Mouse (Mus musculus) thymus, adult 18-20 months (tissue): ENCODE data around the gene Bnc2.

Source experiments
- DNase-seq, 2 experiments: peaks; one replicate each; pipeline ENCODE4 v3.0.0; 2022; ENCODE audit warnings: mixed read lengths in 2 of 2

Gene Bnc2

DNA sequence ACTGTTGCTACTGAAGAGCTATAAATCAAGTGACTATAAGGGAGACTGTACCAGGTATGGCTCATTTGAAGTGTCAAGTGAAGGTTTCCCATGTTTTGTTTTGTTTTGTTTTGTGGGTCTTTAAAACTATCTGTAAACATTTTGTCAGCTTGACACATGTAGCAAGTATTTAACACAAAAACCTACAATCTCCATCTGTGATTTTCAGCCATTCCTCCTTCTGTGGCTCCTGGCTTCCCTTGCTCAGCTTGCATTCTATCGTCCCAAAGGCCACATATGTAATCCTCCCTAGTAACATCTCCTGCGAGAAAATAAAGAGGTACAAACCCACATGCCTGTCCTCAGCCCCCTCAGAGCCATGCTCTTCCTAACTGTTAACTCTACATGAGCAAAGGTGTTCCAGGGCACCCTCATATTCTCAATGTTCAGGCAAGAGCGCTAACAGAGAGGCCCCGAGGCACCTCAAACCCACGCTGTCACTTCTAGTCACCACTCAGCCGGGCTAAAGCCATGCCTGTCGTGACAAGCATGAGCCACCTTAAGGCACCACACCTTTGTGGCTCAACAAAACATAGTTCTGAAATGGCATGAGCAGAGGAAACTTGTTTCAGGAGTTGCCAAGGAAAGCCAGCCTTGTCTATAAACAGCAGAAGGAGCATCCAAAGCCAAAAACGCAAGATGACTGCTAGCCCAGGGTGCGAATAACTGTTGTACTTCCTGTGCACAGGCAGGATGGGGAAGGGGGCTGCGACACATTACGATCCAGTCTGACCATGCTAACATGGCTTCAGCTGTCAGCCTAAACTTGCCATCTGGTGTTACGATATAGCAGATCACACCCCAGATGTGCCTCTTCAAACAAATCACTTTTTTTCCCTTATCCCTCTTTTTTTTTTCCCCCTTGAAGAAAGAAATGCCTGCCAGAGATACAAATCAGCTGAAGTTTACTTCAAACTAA, 42.0 kb downstream of the Bnc2 start:
- DNase-seq = no peak

DNA sequence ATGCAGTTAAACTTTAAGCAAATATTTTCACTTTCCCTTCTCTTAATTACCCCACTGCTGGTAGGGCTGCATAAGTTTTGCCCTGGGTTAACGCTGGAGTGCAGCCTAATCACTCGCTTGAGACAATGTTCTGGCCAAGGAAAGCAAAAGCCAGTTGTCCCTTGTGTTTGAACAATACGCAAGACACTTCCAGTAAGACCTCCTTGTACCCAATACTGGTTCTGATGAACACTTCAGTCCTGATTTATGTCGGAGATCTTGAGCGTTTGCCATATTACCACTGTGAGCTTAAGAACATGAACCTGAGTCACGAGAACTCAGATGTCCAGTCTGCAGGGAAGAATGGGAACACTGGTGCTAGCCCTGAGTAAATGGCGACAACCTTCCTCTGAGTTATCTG, 47.5 kb downstream of the Bnc2 start:
- no peak for DNase-seq

DNA sequence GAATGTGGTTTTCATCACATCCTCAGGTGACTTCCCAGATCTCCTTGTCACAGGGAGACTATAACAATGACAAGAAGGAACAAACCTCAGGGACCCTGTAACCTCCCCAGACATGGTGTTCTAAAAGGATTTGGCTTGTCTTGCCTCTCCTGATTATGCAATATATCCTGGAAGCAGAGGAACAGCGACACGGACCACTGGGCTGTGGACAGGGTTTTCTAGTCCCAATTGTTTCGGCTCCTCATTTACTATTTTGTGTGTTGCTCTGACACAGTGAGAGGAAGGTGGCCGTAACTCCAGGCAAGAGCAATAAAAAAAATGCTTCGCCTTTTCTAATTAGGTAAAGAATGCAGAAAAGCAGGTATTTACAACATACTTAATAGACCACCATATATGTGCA, 51.8 kb downstream of the Bnc2 start:
- no peak for DNase-seq

DNA sequence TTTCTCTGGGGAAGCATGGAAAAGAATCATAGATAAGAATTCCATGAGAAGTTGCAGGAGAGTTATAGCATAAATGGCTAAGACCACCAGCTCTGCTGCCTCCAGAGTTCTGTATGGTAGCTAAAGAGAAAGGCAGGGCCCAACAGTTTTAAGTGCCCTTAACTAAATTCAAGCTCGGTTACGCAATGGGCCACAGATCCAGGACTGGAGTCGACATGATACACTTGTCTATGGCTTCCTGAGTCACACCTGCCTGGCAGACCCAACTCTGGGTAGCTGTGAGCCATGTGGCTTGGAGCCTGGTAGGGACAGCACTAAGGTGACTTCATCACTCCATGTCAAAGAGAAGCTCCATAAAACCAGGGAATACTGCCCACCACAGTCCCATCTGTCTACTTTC, 53.3 kb downstream of the Bnc2 start:
- DNase-seq = no peak

DNA sequence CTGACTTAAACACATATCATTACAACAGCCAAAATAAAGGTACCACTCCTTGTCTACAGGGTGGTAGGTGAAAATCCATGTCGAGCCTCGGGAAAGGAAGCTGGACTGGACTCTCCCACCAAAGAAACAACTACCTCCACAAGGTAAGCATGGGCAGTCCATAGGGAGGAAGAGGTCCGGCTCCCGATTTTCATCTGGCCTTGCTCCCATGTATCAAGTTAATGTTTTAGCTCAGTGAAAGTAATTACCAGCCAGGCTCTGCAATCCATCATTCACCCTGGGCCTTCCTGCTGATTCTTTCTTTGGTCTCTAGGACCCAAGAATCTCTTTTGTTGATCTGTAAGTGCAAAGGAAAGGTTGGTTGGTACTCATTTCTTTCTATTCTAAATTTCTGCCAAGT, 65.2 kb downstream of the Bnc2 start:
- no peak for DNase-seq

DNA sequence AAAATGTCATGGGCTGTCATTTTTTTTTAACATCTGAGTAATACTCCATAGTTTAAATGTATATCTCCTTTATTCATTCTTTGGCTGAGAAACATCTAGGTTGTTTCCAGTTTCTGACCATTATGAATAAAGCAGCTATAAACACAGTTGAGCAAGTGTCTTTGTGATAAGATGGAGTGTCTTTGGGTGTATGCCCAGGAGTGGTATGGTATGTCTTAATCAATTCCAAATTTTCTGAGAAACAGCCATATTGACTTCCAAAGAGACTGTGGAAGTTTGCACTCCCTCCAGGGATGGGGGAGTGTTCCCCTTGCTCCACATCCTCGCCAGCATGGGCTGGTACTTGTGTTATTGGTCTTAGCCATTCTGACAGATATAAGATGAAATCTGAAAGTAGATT, 70.6 kb downstream of the Bnc2 start:
- DNase-seq = no peak

DNA sequence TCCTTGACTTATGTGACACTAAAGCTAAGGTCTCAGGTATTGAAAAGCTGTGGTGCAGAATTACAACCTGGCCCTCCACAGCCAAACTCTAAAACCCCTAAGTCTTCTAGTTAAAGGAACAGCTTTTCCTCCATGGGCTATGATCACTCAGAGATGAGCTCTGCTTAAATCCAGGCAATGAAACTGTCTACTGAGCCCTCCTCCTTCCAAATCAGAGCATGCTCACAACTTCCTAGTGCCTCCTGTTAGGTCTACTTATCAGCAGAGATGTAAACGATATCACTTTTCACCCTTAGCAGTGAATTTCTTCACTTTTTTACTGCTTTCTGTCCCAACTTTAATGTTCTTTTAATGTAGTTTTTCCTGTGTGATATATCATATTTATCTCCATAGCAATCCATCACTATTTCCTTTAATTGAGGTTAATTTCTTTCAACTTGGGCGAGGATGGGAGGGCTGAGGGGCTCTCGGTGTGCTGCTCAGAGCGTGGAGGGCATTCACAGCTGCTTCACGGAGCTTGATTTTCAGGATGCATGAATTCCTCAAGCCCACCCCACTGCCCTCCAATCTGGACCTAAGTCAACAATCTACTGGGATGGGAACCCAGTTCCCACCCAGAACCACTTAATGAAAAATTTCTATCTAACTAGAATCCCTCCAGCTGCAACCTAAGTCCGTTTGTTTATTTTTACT, 94.7 kb downstream of the Bnc2 start:
- no peak for DNase-seq

DNA sequence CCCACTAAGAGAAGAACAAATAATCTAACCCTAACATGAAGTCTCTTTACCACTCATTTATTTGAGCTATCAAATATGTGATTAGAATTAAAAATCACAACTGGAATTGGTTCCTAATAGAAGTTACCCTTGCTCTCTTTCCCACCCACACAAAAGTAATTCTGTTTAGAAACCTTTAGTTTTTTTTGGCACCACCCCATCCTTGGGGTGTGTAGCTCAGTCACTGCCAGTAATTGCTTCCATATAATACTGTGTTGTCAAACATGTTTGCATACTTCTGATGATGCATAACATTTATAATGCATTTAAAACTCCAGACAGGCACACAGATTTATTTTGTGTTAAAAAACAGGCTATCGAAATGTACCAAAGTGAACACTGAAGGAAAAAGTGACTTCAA, 96.8 kb downstream of the Bnc2 start:
- no peak for DNase-seq

DNA sequence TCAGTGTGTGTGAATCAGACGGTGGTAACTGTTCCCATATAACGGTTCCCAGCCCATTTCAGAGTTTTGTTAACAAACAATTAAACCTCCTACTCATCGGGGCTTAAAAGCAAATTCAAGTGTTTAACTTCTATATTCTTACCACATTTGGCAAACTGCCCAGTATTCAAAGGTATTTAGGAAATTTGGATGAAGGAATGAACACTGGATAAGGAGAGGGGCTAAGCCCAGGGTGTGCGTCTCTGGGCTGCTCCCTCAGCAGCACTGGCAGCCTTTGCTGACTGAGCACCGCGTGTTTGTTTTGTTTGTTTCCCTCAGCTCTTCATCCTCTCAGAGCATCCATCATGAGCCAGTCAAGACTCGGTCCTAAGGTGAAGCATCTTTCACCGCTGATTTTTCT, 109.0 kb downstream of the Bnc2 start:
- no peak for DNase-seq

DNA sequence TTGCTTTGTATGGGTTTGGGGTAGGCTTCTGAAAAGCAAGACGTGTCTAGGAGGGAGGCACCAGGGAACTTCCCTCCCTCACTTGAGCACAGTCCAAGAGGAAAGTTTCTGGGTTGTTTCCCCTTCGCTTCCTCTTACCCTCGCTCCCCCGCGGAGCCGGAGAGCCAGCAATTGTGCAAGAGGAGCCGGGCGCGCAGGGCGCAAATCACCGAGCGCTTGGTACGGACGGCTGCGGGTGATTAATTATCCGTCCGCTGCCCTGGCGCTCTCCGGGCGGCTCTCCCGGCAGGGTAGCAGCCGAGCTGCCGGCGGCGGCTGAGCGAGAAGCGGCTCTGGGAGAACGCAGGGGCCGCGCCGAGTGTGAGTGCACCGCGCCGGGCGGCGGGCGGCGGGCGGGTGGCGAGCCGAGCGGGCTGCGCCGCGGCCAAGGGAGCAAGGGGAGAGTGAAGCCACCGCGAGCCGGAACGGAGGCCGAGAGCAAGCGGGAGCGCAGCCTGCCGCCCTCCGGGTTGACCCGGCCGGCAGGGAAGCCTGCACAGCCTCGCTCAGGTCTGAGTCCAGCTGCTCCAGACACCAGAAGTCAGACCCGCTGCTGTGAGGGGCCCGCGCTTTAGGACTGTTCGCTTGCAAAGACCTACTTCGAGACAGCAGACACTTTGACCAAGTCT, 129.7 kb downstream of the Bnc2 start:
- peak in 1 of 2 experiments; percentile 9 for DNase-seq

DNA sequence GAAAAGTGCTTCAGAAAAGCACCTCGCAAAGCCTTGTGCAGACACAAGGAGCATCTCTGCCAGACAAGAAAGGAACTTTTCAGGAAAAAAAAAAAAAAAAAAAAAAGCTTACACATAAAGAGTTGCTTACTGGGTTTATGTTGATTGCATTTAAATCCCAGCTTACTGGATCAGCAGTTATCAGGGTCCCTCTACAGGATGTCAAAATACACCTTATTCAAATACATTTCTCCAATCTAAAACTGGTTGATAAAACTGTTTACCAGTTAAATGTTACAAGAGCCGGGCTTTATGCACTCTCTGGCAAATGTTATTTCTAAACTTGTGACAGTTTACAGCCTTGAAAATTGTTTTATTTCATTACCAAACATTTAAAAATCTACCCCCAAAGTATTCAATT, 130.4 kb downstream of the Bnc2 start:
- DNase-seq = no peak

DNA sequence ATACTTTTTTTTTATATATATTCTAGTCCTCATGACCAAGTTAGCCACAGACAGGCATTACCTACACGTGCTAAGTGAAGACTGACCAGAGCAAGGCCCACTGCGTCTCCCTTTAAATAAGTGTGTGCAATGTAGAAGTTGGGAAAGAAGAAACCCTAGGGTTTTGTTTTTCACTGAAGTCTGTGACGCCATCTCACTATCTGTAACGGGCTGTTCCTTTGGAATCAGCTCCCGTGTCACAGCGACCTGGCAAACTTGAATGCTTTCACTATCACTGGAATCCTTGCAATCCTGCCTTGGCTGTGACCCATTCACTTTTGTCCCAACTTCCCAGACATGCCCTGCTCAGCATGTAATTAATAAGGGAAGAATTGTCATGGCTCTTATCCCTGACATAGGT, 134.5 kb downstream of the Bnc2 start:
- DNase-seq = no peak

DNA sequence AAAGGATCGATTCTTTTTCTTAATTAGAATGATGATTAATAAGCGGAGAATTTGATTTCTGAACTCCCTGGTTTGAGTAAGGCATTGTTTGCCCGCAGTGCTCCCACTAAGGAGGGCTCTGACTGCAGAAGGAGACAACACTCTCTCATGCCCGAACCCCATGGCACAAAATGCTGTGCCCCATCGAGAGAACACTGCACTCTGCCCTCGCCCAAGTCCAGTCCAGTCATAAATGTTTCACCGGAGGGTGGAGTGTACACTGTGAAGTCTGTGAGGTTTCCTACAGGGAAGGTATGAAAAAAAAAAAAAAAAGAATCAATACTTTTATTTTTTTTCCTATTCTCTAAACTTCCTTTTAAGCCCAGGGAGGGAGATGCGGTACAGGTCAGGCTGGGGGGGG, 135.7 kb downstream of the Bnc2 start:
- DNase-seq = no peak

DNA sequence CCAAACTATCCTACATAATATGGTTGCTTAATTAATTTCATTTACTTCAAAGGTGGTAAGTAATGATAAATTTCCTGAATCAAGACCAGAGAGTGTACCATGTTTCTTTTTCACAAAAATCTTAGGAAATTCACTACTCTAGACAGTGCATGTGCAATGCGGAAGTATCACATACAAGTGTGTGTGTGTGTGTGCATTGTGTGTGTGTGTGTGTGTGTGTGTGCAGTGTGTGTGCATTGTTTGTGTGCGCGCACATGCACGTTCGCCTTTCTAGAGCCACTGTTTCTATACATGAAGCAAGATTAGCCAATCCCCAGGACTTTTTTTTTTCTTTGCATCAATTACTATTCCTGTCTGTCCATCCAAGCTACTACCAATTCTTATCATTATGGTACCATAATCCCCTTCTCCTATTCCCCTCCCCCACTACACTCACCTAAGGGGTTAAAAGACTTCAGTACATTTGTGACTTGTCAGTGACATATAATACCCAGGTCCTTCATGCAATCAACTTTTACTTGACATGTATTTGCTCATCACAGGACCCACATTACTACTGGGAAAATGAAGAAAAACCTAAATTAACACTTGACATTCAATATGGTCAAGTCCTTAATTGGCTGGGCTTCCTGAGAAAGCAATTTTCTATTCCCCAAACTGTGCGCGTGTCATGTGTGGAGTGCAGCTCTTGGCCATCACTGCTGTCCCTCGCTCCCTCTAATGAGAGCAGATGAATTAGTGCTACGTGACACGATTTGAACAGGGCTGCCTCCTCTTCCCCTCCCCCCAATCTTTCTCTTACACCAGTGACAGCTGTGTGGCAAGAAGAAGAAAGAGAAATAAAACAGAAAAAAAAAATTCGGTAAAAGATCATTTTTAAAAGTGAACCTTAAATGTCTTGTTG, 145.9 kb downstream of the Bnc2 start:
- no peak for DNase-seq

DNA sequence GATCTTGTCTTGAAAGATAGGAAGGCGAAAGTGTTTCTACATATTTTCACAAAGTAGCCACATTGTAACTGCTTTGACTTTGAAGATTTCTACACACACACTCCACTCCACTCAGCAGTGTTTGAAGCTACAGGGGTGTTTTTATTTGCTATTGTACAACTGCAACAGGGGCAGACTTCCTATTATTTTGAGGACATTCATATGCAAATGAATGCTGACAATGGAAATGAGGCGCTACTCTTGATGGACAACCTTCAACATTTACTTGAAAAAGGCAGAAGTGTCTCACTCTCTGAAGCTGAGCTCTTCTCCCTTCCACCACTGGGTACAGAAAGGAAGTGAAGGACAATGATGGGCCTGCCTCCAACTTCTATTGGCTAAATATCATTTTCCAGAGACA, 146.7 kb downstream of the Bnc2 start:
- DNase-seq = no peak

DNA sequence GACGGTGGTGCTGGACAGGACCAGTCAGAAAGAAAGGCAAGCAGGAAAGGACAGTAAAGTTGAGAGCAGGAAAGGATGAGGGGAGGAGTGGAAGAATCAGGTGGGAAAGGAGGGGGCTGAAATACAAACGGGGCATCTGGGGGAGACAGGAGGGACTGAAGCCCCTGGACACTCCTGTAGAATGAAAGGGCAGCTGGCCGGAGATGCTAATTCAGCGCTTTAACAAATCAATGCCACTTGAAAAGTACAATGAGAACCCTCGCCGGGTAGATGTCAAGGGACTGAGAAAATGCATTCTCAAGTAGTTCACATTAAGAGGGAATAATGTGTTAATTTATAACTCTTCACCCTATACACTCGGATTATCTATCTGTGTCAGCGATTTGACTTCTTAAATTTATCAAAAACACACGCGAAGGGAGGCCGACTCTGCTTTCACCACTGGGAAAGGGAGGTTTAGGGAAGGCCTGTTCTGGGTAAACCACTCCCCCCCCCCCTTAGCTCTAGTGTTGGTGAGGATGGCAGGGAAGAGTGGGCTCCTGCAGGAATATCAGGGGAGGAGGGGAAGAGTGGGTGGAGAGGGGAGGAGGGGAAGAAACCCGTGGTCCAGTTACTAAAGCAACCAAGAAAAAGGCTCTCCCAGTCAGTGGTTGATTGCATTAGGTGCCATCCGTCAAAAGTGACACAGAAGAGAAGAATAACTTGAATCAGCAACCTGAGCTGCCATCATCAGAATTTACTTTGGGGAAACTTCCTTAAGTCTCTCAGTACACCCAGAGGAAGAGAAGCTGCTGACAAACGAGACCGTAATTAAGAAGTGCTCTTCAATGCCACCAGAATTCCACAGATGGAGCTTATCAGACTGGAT, 147.8 kb downstream of the Bnc2 start:
- DNase-seq = no peak

DNA sequence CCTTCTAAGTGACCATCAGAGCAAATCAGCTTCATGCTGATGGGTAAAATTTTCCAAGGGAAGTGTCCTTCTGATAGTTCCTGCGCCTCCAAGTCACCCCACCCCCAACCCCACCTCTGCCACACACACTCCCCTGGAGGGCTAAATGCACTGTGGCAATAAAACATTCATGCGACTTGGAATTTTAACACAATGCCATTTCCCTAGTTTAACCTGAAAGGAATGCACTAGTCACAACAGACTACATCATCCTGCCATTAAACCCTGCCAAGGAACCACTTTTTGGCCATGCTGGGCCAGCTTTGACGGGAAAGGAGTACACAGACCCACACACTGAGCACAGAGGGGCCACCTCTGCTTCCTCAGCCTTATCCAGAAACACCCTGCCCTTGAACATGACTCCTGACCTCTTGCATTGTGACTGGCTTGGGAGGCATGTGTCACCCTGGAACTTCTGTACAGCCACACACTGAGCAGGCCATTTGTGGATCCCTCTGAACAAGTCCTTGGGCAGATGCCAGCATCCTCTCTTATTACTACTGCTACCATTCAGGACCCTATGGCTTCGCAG, 151.3 kb downstream of the Bnc2 start:
- DNase-seq = no peak

DNA sequence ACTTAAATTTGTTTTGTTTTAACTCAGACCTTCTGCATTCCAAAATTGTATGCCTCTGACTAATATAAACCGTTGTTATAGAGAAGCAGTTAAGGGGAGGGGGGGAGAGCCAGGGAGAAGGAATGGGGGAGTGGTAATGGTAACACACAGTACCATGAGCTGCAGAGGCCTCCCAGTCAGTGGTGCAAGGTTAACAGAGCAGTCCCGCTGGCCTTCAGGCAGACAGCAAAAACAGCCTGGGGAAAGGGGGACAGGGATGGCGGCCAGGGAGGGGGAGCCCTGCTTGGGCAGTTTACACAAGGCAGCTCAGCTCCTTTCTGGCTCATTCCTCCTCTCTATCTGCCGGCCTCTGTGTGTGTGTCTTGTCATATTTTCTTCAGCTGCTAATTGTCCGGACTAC, 151.9 kb downstream of the Bnc2 start:
- no peak for DNase-seq

DNA sequence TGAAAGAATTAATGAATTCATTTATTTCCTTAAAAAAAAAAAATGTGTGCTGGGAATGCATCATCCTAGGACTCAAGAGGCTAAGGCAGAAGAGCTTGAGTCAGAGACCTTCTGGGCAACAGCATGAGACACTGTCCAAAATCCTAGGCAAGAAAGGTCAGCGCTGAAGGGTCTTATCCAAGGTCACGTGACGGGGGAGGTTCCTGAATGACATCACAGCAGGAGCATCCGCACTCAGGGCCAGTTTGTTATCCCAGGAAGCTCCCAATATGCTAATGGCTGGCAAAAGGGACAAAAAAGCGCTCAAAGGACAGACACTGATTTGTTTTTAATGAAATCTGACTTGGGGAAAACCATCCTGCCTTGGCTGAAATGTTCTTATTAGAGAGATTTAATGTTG, 153.5 kb downstream of the Bnc2 start:
- DNase-seq = no peak

DNA sequence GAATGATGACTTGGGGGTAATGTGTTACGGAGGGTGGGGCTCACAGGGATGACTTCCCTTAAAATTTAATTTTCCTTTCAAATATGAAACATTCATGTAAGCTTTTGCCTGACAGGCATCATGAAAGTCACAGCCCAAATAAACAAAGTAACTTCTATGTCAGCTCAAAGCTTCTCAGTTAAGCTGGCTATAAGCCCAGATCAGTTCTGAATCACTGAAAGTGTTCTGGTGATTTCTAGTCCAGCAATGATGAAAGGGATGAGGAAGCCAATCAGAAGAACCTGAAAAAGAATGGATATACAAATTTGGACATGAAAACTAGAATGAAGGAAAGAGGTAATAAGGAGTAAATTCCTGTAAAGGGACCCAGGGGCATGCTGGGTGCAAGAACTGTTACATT, 164.6 kb downstream of the Bnc2 start:
- DNase-seq = no peak

DNA sequence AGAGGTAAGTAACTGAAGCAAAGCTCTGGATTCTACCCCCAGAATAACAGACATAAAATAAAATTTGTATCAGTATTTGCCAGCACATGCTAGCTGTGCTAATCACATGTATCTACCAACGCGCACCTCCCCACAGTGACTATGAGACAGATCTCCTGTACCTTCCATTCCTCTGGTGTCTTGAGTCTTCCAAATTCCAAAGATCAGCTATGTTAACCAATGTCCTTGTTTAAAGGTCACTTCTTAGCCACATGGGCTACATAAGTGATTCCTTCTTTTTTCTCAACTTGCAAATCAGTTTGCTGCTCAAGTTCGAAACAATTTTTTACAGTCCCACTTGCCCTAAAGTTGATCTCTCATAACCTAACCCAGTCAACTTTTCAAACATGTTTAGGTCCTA, 167.5 kb downstream of the Bnc2 start:
- DNase-seq = no peak
